Mouse (Mus musculus): ENCODE measurements around the gene Htra2. TPM values are rescaled to one million over a fixed set of nuclear protein-coding genes. Genes with fewer than 3 reads are reported as not detected.

The Htra2 gene
- polyA plus RNA-seq (2014; fragmentation: Illumina TruSeq; extraction: RNeasy Lipid Tissue Mini Kit (QIAGEN cat#74804); ENCODE audit: low read depth, low replicate concordance): 32.7 TPM

GRCm38 (mm10) chr6:83054871-83055431, at the start of gene Htra2:
Gene Htra2 (minus strand): TSS chr6:83055273.

GRCm38 (mm10) chr6:83101316-83101687, 46.2 kb upstream of the Htra2 start, which contains the start of the genes Ccdc142 and Gm42688:
Gene Ccdc142 (plus strand): TSS chr6:83101601.
Gene Gm42688 (plus strand): TSS chr6:83101617.

GRCm38 (mm10) chr6:83086121-83087035, 31.3 kb upstream of the Htra2 start, which contains the start of gene Lbx2:
Gene Lbx2 (plus strand): TSS chr6:83086367.

GRCm38 (mm10) chr6:83077630-83078323, 22.7 kb upstream of the Htra2 start, which contains the start of gene Pcgf1:
Gene Pcgf1 (plus strand): TSS chr6:83077869.

GRCm38 (mm10) chr6:83070247-83070310, 15.0 kb upstream of the Htra2 start, which contains the start of gene Tlx2:
Gene Tlx2 (minus strand): TSS chr6:83070293.

GRCm38 (mm10) chr6:83057790-83058189, 2.7 kb upstream of the Htra2 start, which contains the start of gene Dqx1:
Gene Dqx1 (plus strand): TSS chr6:83057844.

GRCm38 (mm10) chr6:83054074-83054851, 810 bp downstream of the Htra2 start, which contains the start of gene Aup1:
Gene Aup1 (plus strand): TSS chr6:83054521.

GRCm38 (mm10) chr6:83033249-83034185, 21.6 kb downstream of the Htra2 start, which contains the start of the genes Dok1 and Loxl3:
Gene Dok1 (minus strand): TSS chr6:83033471.
Gene Loxl3 (plus strand): TSS chr6:83034173.

Other genes with a start within 250 kb of the Htra2 start
- gene Sema4f, start 115.5 kb downstream of the Htra2 start, polyA plus RNA-seq (2014; fragmentation: Illumina TruSeq; extraction: RNeasy Lipid Tissue Mini Kit (QIAGEN cat#74804); ENCODE audit: low read depth, low replicate concordance): 0.48 TPM
- 4.6 TPM for gene M1ap, start 108.4 kb downstream of the Htra2 start, polyA plus RNA-seq (2014; fragmentation: Illumina TruSeq; extraction: RNeasy Lipid Tissue Mini Kit (QIAGEN cat#74804); ENCODE audit: low read depth, low replicate concordance)
- gene Dok1, start 21.8 kb downstream of the Htra2 start, polyA plus RNA-seq (2014; fragmentation: Illumina TruSeq; extraction: RNeasy Lipid Tissue Mini Kit (QIAGEN cat#74804); ENCODE audit: low read depth, low replicate concordance): 25.7 TPM
- gene Loxl3, start 21.1 kb downstream of the Htra2 start, polyA plus RNA-seq (2014; fragmentation: Illumina TruSeq; extraction: RNeasy Lipid Tissue Mini Kit (QIAGEN cat#74804); ENCODE audit: low read depth, low replicate concordance): 11.2 TPM
- gene Aup1, start 752 bp downstream of the Htra2 start, polyA plus RNA-seq (2014; fragmentation: Illumina TruSeq; extraction: RNeasy Lipid Tissue Mini Kit (QIAGEN cat#74804); ENCODE audit: low read depth, low replicate concordance): 147 TPM
- 1.6 TPM for gene Dqx1, start 2.6 kb upstream of the Htra2 start, polyA plus RNA-seq (2014; fragmentation: Illumina TruSeq; extraction: RNeasy Lipid Tissue Mini Kit (QIAGEN cat#74804); ENCODE audit: low read depth, low replicate concordance)
- not detected for gene Tlx2, start 15.0 kb upstream of the Htra2 start, polyA plus RNA-seq (2014; fragmentation: Illumina TruSeq; extraction: RNeasy Lipid Tissue Mini Kit (QIAGEN cat#74804); ENCODE audit: low read depth, low replicate concordance)
- gene Pcgf1, start 22.6 kb upstream of the Htra2 start, polyA plus RNA-seq (2014; fragmentation: Illumina TruSeq; extraction: RNeasy Lipid Tissue Mini Kit (QIAGEN cat#74804); ENCODE audit: low read depth, low replicate concordance): 14.9 TPM
- gene Lbx2, start 31.1 kb upstream of the Htra2 start, polyA plus RNA-seq (2014; fragmentation: Illumina TruSeq; extraction: RNeasy Lipid Tissue Mini Kit (QIAGEN cat#74804); ENCODE audit: low read depth, low replicate concordance): 1.5 TPM
- gene Ccdc142, start 46.3 kb upstream of the Htra2 start, polyA plus RNA-seq (2014; fragmentation: Illumina TruSeq; extraction: RNeasy Lipid Tissue Mini Kit (QIAGEN cat#74804); ENCODE audit: low read depth, low replicate concordance): 3.6 TPM
- gene Gm42688, start 46.3 kb upstream of the Htra2 start, polyA plus RNA-seq (2014; fragmentation: Illumina TruSeq; extraction: RNeasy Lipid Tissue Mini Kit (QIAGEN cat#74804); ENCODE audit: low read depth, low replicate concordance): 3.8 TPM
- gene Mrpl53, start 53.8 kb upstream of the Htra2 start, polyA plus RNA-seq (2014; fragmentation: Illumina TruSeq; extraction: RNeasy Lipid Tissue Mini Kit (QIAGEN cat#74804); ENCODE audit: low read depth, low replicate concordance): 73.1 TPM
- 34.0 TPM for gene Mogs, start 60.2 kb upstream of the Htra2 start, polyA plus RNA-seq (2014; fragmentation: Illumina TruSeq; extraction: RNeasy Lipid Tissue Mini Kit (QIAGEN cat#74804); ENCODE audit: low read depth, low replicate concordance)
- gene Wbp1, start 66.3 kb upstream of the Htra2 start, polyA plus RNA-seq (2014; fragmentation: Illumina TruSeq; extraction: RNeasy Lipid Tissue Mini Kit (QIAGEN cat#74804); ENCODE audit: low read depth, low replicate concordance): 99.3 TPM
- 26.8 TPM for gene Ino80b, start 70.2 kb upstream of the Htra2 start, polyA plus RNA-seq (2014; fragmentation: Illumina TruSeq; extraction: RNeasy Lipid Tissue Mini Kit (QIAGEN cat#74804); ENCODE audit: low read depth, low replicate concordance)
- gene Rtkn, start 80.2 kb upstream of the Htra2 start, polyA plus RNA-seq (2014; fragmentation: Illumina TruSeq; extraction: RNeasy Lipid Tissue Mini Kit (QIAGEN cat#74804); ENCODE audit: low read depth, low replicate concordance): 21.8 TPM
- 3.0 TPM for gene Wdr54, start 101.1 kb upstream of the Htra2 start, polyA plus RNA-seq (2014; fragmentation: Illumina TruSeq; extraction: RNeasy Lipid Tissue Mini Kit (QIAGEN cat#74804); ENCODE audit: low read depth, low replicate concordance)
- 14.5 TPM for gene 1700003E16Rik, start 101.1 kb upstream of the Htra2 start, polyA plus RNA-seq (2014; fragmentation: Illumina TruSeq; extraction: RNeasy Lipid Tissue Mini Kit (QIAGEN cat#74804); ENCODE audit: low read depth, low replicate concordance)
- gene Dctn1, start 110.6 kb upstream of the Htra2 start, polyA plus RNA-seq (2014; fragmentation: Illumina TruSeq; extraction: RNeasy Lipid Tissue Mini Kit (QIAGEN cat#74804); ENCODE audit: low read depth, low replicate concordance): 74.4 TPM
- 1.2 TPM for gene Slc4a5, start 164.6 kb upstream of the Htra2 start, polyA plus RNA-seq (2014; fragmentation: Illumina TruSeq; extraction: RNeasy Lipid Tissue Mini Kit (QIAGEN cat#74804); ENCODE audit: low read depth, low replicate concordance)

Measured in adipose tissue, adult 10 weeks (tissue).